Mouse (Mus musculus) stomach, postnatal 0 days (tissue): ENCODE measurements around the gene Zhx3.

ENCODE experiments used
- CTCF ChIP-seq: IDR thresholded peaks from 2 replicates; pipeline ENCODE4 v1.5.1; 2016; ENCODE audit warnings: antibody characterized with exemption, low read depth, mild to moderate bottlenecking, moderate library complexity
- EP300 ChIP-seq: optimal IDR thresholded peaks from 2 replicates; pipeline ENCODE3; 2016; ENCODE audit warnings: antibody characterized with exemption

- TF ChIP-seq CTCF: no peak
- TF ChIP-seq EP300: no peak
Measured at GRCm38 (mm10) chr2:160733131-160733531, 139.7 kb downstream of the Zhx3 start.
